Mouse (Mus musculus): Measurements from ENCODE around the gene Cadm1. TPM values are rescaled to one million over a fixed set of nuclear protein-coding genes. Genes with fewer than 3 reads are reported as not detected.

Gene Cadm1
- polyA plus RNA-seq, 1 experiment from 2014 or later, result 89.9 TPM

GRCm38 (mm10) chr9:47565088-47565487, 35.1 kb downstream of the Cadm1 start:
- H3K27ac ChIP-seq (replicated peaks), result no peak overlapping the region
- 72% methylated on average over 5 of the region's 5 CpGs for WGBS

GRCm38 (mm10) chr9:47567873-47568272, 37.9 kb downstream of the Cadm1 start:
- peaks cover 29% of the 10 kb centered on the region for H3K4me1 ChIP-seq
- H3K9me3 ChIP-seq (replicated peaks), result no peaks in the 10 kb centered on the region
- no peak overlapping the region for H3K27ac ChIP-seq (replicated peaks)
- no peak for DNase-seq (ENCODE audit: low spot score)
- H3K27me3 ChIP-seq (ENCODE audit: low read depth, poor library complexity, severe bottlenecking), result no peaks in the 10 kb centered on the region
- H3K4me3 ChIP-seq, result no peak overlapping the region
- 0 out of 2 replicates have a peak, but pooled peaks cover 13% of the 10 kb centered on the region for H3K36me3 ChIP-seq
- 91% methylated on average over 6 of the region's 6 CpGs for WGBS

More at GRCm38 (mm10) chr9:47565088-47565487, 35.1 kb downstream of the Cadm1 start:
- no peaks in the 10 kb centered on the region for H3K27me3 ChIP-seq (ENCODE audit: low read depth, poor library complexity, severe bottlenecking)
- no peak for DNase-seq (ENCODE audit: low spot score)
- H3K36me3 ChIP-seq, result peaks cover 11% of the 10 kb centered on the region; the same call in 1 of the 2 replicates
- H3K4me3 ChIP-seq, result no peak overlapping the region
- H3K4me1 ChIP-seq, result peaks cover 24% of the 10 kb centered on the region
- 0 out of 2 replicates have a peak, but pooled peaks cover 2% of the 10 kb centered on the region for H3K9me3 ChIP-seq (replicated peaks)

GRCm38 (mm10) chr9:47570184-47570583, 40.2 kb downstream of the Cadm1 start:
- no peak for DNase-seq (ENCODE audit: low spot score)
- H3K36me3 ChIP-seq, result 0 out of 2 replicates have a peak, but pooled peaks cover 19% of the 10 kb centered on the region
- no peak overlapping the region for H3K4me3 ChIP-seq
- H3K4me1 ChIP-seq, result peaks cover 28% of the 10 kb centered on the region
- H3K27ac ChIP-seq (replicated peaks), result no peak overlapping the region
- H3K9me3 ChIP-seq (replicated peaks), result no peaks in the 10 kb centered on the region
- H3K27me3 ChIP-seq (ENCODE audit: low read depth, poor library complexity, severe bottlenecking), result no peaks in the 10 kb centered on the region
- 73% methylated on average over 4 of the region's 4 CpGs for WGBS

GRCm38 (mm10) chr9:47571461-47571860, 41.5 kb downstream of the Cadm1 start:
- H3K4me3 ChIP-seq, result no peak overlapping the region
- no peak for DNase-seq (ENCODE audit: low spot score)
- 88% methylated on average over 7 of the region's 7 CpGs for WGBS
- no peaks in the 10 kb centered on the region for H3K9me3 ChIP-seq (replicated peaks)
- no peak overlapping the region for H3K27ac ChIP-seq (replicated peaks)
- no peaks in the 10 kb centered on the region for H3K27me3 ChIP-seq (ENCODE audit: low read depth, poor library complexity, severe bottlenecking)
- H3K4me1 ChIP-seq, result peaks cover 29% of the 10 kb centered on the region
- H3K36me3 ChIP-seq, result 0 out of 2 replicates have a peak, but pooled peaks cover 19% of the 10 kb centered on the region

- no peak for DNase-seq (ENCODE audit: low spot score)
- Histone ChIP-seq H3K9me3 (replicated peaks) (no peaks in the 10 kb centered on the region), H3K36me3 (0 out of 2 replicates have a peak, but pooled peaks cover 19% of the 10 kb centered on the region), H3K27me3 (ENCODE audit: low read depth, poor library complexity, severe bottlenecking) (no peaks in the 10 kb centered on the region), H3K4me1 (peaks cover 29% of the 10 kb centered on the region), H3K27ac (replicated peaks) (no peak overlapping the region), H3K4me3 (no peak overlapping the region)
- 85% methylated on average over 5 of the region's 5 CpGs for WGBS
Observed at GRCm38 (mm10) chr9:47572132-47572531, 42.2 kb downstream of the Cadm1 start.

GRCm38 (mm10) chr9:47573456-47573855, 43.5 kb downstream of the Cadm1 start:
- H3K4me1 ChIP-seq, result peaks cover 21% of the 10 kb centered on the region

GRCm38 (mm10) chr9:47574710-47575414, 44.9 kb downstream of the Cadm1 start:
- no peaks in the 10 kb centered on the region for H3K27me3 ChIP-seq (ENCODE audit: low read depth, poor library complexity, severe bottlenecking)
- DNase-seq (ENCODE audit: low spot score), result no peak
- H3K9me3 ChIP-seq (replicated peaks), result no peaks in the 10 kb centered on the region
- peaks cover 18% of the 10 kb centered on the region for H3K4me1 ChIP-seq
- H3K36me3 ChIP-seq, result 0 out of 2 replicates have a peak, but pooled peaks cover 14% of the 10 kb centered on the region
- peak overlapping the region; percentile 33; the same call in 1 of the 2 replicates for H3K27ac ChIP-seq (replicated peaks)
- 69% methylated on average over 7 of the region's 7 CpGs for WGBS
- no peak overlapping the region for H3K4me3 ChIP-seq

More at GRCm38 (mm10) chr9:47573456-47573855, 43.5 kb downstream of the Cadm1 start:
- H3K4me3 ChIP-seq, result no peak overlapping the region
- 92% methylated on average over 7 of the region's 7 CpGs for WGBS
- 0 out of 2 replicates have a peak, but pooled peaks cover 19% of the 10 kb centered on the region for H3K36me3 ChIP-seq
- H3K27ac ChIP-seq (replicated peaks), result no peak overlapping the region
- DNase-seq (ENCODE audit: low spot score), result no peak
- no peaks in the 10 kb centered on the region for H3K27me3 ChIP-seq (ENCODE audit: low read depth, poor library complexity, severe bottlenecking)
- H3K9me3 ChIP-seq (replicated peaks), result no peaks in the 10 kb centered on the region

- H3K36me3 ChIP-seq, result 0 out of 2 replicates have a peak, but pooled peaks cover 14% of the 10 kb centered on the region
- H3K27ac ChIP-seq (replicated peaks), result no peak overlapping the region
- no peaks in the 10 kb centered on the region for H3K9me3 ChIP-seq (replicated peaks)
- WGBS, result 79% methylated on average over 11 of the region's 11 CpGs
- H3K4me3 ChIP-seq, result no peak overlapping the region
- DNase-seq (ENCODE audit: low spot score), result no peak
- H3K4me1 ChIP-seq, result peaks cover 11% of the 10 kb centered on the region
- H3K27me3 ChIP-seq (ENCODE audit: low read depth, poor library complexity, severe bottlenecking), result no peaks in the 10 kb centered on the region
Observed at GRCm38 (mm10) chr9:47575764-47576163, 45.8 kb downstream of the Cadm1 start.

GRCm38 (mm10) chr9:47579464-47579863, 49.5 kb downstream of the Cadm1 start:
- Histone ChIP-seq H3K4me3 (no peak overlapping the region), H3K36me3 (no peaks in the 10 kb centered on the region), H3K27me3 (ENCODE audit: low read depth, poor library complexity, severe bottlenecking) (no peaks in the 10 kb centered on the region), H3K4me1 (peaks cover 17% of the 10 kb centered on the region), H3K9me3 (replicated peaks) (no peaks in the 10 kb centered on the region), H3K27ac (replicated peaks) (no peak overlapping the region)
- 89% methylated on average over 6 of the region's 6 CpGs for WGBS
- no peak for DNase-seq (ENCODE audit: low spot score)

- 90% methylated on average over 6 of the region's 6 CpGs for WGBS
- peaks cover 23% of the 10 kb centered on the region for H3K4me1 ChIP-seq
Observed at GRCm38 (mm10) chr9:47581576-47582365, 51.8 kb downstream of the Cadm1 start.

GRCm38 (mm10) chr9:47583241-47583640, 53.3 kb downstream of the Cadm1 start:
- DNase-seq (ENCODE audit: low spot score), result no peak
- 94% methylated on average over 4 of the region's 4 CpGs for WGBS
- no peak overlapping the region for H3K27ac ChIP-seq (replicated peaks)
- no peaks in the 10 kb centered on the region for H3K36me3 ChIP-seq
- peaks cover 34% of the 10 kb centered on the region for H3K4me1 ChIP-seq
- no peak overlapping the region for H3K4me3 ChIP-seq
- H3K9me3 ChIP-seq (replicated peaks), result no peaks in the 10 kb centered on the region
- no peaks in the 10 kb centered on the region for H3K27me3 ChIP-seq (ENCODE audit: low read depth, poor library complexity, severe bottlenecking)

More at GRCm38 (mm10) chr9:47581576-47582365, 51.8 kb downstream of the Cadm1 start:
- Histone ChIP-seq H3K4me3 (no peak overlapping the region), H3K27me3 (ENCODE audit: low read depth, poor library complexity, severe bottlenecking) (no peaks in the 10 kb centered on the region), H3K36me3 (no peaks in the 10 kb centered on the region), H3K27ac (replicated peaks) (no peak overlapping the region), H3K9me3 (replicated peaks) (no peaks in the 10 kb centered on the region)
- no peak for DNase-seq (ENCODE audit: low spot score)

GRCm38 (mm10) chr9:47586176-47586575, 56.2 kb downstream of the Cadm1 start:
- 82% methylated on average over 5 of the region's 5 CpGs for WGBS
- Histone ChIP-seq H3K9me3 (replicated peaks) (no peaks in the 10 kb centered on the region), H3K27me3 (ENCODE audit: low read depth, poor library complexity, severe bottlenecking) (no peaks in the 10 kb centered on the region), H3K36me3 (no peaks in the 10 kb centered on the region), H3K4me3 (no peak overlapping the region), H3K27ac (replicated peaks) (no peak overlapping the region), H3K4me1 (peaks cover 34% of the 10 kb centered on the region)
- no peak for DNase-seq (ENCODE audit: low spot score)

Data from midbrain, embryonic 10.5 days (tissue).